Mouse (Mus musculus) layer of hippocampus, postnatal 36 days (tissue): ENCODE data around the gene Rfx8. TPM values are rescaled to one million over a fixed set of nuclear protein-coding genes. Genes with fewer than 3 reads are reported as not detected.

Source experiments
- DNase-seq, 2 experiments: peaks; one replicate each; pipeline ENCODE4 v3.0.0; 2022
- total RNA-seq, 2 experiments: library from RNA; stranded (reverse); gene quantifications; 2 replicates each; pipeline ENCODE4 v1.2.3; 2021

Gene Rfx8
- total RNA-seq, 2 experiments from 2014 or later: 0.32 TPM; not detected in 1

DNA sequence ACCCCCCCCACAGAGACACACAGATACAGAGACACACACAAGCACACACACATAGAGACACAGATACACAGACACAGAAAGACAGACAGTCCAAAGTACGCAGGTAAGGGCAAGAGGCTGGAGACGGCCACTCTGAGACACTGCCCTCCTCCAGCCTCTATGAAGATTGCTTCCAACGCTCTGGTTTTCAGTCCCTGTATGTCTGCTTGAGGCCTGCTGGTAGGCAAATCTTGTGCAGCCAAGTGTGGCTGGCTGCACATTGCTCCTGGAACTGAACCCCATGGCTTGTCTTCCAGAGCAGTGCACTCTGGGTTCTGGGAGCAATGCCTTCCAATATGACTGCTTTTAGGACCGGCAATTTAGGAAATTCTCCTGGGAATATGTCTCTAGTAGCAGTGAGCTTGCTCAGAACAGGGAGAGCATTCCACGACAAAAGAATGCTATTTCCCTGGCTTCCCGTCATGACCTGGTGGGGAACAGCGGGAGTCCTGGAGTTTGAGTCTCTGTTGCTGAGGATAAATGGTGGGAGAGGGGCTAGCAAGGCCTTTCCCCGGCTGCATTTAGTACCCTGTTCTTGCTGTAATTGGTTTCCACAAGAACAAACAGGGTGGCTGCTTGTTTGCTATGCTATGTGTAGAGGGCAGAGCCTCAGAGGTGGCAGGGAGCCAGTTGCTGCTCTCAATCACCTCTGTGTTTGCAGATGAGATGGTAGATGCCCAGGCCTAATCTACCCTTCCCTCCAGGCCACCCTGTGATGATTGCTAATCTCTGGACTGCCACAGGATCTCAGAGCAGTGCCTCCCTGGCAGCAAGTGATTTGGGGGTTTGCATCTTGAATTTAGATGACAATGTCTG is 74.7 kb downstream of the Rfx8 start:
- peak in 1 of 2 experiments; percentile 23 for DNase-seq

DNA sequence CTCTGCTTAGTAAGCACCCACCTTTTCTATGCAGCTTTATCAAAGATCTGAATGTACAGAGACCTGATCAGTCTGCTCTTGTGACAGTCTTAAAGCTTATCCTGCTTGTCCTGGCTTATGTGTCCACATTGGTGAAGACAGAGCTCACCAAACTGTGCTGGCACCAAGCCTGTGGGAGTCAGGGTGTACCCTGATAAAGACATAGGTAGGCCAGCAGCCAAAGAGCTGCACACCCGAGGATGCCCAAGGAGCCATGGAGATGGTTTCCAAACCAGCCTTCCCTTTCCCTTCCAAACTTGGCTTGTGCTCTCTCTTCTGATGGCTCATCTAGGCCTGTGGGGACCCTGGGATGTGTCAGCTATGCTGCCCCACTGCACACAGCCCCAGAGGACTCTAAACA is 76.5 kb downstream of the Rfx8 start:
- DNase-seq: no peak

DNA sequence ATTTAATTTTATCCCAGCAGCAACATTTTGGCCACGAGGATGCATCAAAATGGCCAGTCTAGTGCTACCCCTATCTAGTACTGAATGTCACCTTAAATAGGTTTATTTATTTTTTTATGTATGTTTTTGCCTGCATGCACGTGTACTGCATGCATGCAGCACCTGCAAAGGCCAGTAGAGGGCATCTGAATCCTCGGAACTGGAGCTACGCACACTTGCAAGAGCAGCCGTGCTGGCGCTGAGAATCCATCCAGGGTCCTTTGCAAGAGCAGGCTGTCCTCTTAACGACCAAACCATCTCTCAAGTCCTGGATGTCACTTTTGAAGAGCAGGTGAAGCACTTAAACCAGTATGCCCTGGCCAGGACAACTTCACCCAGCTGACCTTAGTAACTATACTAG is 79.1 kb downstream of the Rfx8 start:
- no peak for DNase-seq

DNA sequence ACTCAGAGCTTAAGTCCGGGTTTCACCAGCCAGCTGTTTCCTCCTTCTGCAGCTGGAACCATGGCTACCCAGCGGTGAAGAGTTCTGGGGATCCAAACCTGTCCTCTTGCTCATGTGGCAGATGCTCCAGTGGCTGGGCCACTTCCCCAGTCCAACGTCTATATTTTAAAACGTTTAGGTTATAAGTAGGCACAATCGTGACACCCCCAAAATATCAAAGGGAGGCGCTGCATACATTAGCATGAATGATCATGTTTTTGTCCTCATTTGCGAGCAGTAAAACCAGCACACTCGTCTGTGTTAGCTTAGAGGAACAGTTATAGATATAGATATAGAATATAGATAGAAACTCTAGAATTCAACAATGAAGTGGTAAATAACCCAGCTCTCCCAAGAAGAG is 83.7 kb downstream of the Rfx8 start:
- no peak for DNase-seq

DNA sequence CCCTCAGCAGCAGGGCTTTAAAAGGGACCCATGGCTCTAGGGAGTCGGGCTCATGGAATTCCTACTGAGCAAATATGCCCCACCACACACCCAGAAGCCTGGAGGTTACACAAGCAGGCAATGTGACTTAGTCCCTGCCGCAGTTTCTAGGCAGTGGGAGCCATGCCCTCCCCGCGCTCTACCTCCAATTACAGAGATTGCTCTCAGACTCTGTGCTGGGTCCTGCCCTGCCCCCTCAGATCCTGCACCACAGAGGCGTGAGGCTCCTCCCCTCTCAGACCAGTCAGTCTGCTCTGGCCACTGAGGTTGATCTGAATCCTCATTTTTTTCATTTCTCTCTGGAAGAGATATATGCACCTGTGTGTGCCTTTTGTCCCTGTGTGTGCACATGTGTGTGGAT is 84.1 kb downstream of the Rfx8 start:
- DNase-seq: no peak

DNA sequence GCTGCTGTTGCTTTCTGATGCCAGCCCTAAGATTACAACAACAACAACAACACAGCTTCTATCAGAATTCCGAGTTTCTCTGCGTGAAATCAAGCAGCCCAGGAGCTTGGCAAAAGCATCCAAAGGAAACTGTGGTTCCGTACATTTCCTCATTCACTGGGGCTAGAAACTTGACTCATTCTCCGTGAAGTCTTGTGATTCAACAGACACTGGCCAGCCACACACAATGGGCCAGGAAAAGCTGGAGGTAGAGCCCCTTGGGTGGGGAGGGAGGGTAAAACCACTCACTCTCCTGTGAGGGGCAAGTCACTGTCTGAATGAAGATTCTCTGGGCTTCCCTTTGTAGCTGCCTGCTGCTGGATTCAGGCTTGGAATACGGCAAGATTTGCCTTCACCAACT is 84.6 kb downstream of the Rfx8 start:
- no peak for DNase-seq

DNA sequence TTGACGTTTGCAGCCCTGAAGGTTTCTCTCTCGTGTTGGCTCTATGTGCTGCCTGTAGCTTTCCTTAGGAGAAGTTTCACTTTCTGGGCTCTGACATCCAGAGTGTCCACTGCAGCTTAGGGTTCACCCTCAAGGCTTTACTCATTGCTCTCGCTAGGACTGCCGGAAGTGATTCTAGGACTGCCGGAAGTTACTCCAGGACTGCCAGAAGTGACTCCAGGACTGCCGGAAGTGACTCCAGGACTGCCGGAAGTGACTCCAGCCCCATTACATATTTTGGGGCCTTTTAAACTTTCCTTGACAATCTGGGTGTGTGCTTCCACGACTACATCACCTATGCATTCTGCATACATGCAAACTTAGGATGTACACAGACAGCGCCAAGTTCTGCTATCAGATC is 92.2 kb downstream of the Rfx8 start:
- no peak for DNase-seq

DNA sequence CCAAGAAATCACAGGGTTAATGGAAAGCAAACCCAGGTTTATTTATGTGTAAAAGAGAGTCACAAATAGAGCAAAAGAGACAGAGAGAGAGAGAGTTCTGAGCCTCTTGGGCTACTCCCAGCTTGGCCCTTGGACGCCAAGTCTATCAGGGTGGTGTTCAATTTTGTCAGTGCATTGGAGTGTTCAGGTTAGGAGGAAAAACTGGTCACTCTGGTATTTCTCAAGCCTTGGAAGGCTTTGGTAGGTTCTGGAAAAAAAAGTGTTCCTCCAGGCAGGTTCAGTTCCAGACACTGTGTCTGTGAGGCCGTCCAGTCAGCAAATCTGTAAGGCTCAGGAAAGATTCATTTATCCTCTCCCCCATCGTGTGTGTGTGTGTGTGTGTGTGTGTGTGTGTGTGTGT is 95.3 kb downstream of the Rfx8 start:
- no peak for DNase-seq

DNA sequence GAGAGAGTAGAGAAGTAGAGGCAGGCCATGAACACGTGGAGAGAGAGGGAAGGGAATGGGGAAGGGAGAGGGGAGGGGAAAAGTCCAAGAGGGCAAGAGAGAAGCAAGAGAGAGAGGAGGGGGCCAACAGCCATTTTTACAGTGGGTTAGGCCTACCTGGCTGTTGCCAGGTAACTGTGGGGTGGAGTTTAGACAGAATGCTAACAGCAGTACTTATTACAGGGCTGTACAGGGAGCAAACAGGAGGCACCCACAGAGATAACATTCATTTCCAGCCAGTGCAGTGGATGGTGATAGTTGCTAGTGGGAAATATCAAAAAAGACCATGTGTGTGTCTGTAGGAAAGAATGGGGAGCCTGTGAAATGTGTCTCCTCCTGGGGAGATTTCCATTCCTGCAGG is 97.1 kb downstream of the Rfx8 start:
- no peak for DNase-seq

DNA sequence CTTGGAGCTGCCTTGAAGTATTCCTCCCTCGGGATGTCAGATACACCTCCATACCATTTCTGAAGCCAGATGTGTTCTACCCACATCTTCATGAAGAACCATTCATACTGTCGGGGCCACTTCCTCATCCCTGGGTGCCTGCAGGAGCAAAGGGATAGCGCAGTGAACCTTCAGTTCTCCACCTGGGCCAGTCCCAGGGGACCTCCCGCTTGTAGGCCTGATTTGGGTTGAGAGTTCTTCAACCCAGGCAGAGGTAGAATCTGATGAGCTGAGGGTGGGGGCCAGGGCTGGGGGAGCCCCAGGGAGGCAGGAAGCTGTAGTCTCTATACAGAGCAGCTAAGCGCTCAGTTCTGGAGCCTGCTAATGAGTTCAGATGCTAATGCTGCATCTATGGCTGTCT is 97.7 kb downstream of the Rfx8 start:
- no peak for DNase-seq

DNA sequence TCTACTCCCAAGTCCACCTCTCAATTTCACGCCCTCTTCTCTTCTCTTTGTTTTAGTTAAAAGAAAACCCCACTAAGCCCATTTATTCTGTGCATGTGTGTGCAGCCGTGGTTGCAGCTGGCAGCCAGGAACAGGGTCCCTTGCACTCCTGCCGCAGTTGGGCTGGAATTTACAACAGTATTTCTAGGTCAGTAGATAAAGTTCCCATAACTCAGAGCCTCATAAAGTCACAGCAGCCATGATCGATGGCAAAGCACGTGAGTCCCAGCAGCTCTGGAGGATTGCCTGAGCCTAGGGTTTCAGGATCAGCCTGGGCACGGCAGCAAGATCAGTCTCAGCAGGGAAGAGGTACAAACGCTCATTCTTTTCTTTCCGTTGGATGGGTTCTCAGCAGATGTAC is 102.3 kb downstream of the Rfx8 start:
- no peak for DNase-seq

DNA sequence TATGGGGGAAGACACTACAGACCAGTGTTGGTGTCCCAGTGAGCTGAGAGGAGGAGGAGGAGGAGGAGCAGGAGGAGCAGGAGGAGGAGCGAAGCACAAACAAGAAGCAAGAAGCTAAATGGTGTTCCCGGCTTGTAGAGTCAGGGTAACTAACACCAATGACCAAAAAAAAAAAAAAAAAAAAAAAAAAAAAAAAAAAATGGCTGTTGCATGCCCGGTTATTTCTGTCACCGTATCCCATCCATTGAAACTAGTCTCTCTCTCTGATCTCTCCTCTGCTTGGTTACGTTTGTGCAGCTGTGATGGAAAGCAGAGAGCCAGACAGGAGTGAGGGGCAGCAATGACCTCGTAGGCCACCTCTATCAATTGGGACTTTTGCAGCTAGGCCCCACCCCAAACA is 105.3 kb downstream of the Rfx8 start:
- no peak for DNase-seq

Other genes starting within 250 kb of the Rfx8 start
- 10 to 100 TPM; 10.9 to 12.7 TPM for gene Tbc1d8, start 242.2 kb downstream of the Rfx8 start, total RNA-seq
- gene Cnot11, start 186.0 kb downstream of the Rfx8 start, total RNA-seq: 10 to 100 TPM; 22.5 to 22.8 TPM
- 10 to 100 TPM; 32.3 to 34.8 TPM for gene Rnf149, start 143.6 kb downstream of the Rfx8 start, total RNA-seq
- gene Creg2, start 69.5 kb downstream of the Rfx8 start, total RNA-seq: 100 to 1,000 TPM in 1 of 2 experiments, 10 to 100 TPM in 1; 96.3 to 105 TPM
- gene Gm3646, start 84.3 kb upstream of the Rfx8 start, total RNA-seq: not detected
- gene Map4k4, start 179.9 kb upstream of the Rfx8 start, total RNA-seq: 100 to 1,000 TPM; 146 to 166 TPM